Mouse (Mus musculus) MEL (cell line): ENCODE results near the gene Hivep2. TPM values are rescaled to one million over a fixed set of nuclear protein-coding genes. Genes with fewer than 3 reads are reported as not detected.

ENCODE experiments used
- DNase-seq: peaks from one replicate; pipeline ENCODE4 v3.0.0; 2011; ENCODE audit warnings: low read depth, low spot score
- H3K27ac ChIP-seq: 2 replicates; pipeline ENCODE4 v1.5.1; 2012; ENCODE audit warnings: low read depth, mild to moderate bottlenecking, control low read depth, low read length, moderate library complexity; ENCODE audit not compliant: control insufficient read depth
- H3K27me3 ChIP-seq, 2 experiments: fragments of 150-350 bp in 1 of 2; sonication (generic) in 1 of 2; 2 replicates each; pipeline ENCODE4 v1.6.1; 2012; ENCODE audit warnings: low read length in 2 of 2, mild to moderate bottlenecking in 2 of 2, improper control_type of control experiment in 1 of 2, moderate library complexity in 1 of 2; ENCODE audit not compliant: insufficient read depth in 2 of 2, control insufficient read depth in 1 of 2
- H3K36me3 ChIP-seq, 2 experiments: 2 replicates each; pipeline ENCODE4 v1.6.1; 2012 to 2014; ENCODE audit warnings: low read length in 2 of 2, improper control_type of control experiment in 1 of 2, inconsistent platforms in 1 of 2, mild to moderate bottlenecking in 1 of 2; ENCODE audit not compliant: insufficient read depth in 2 of 2, control insufficient read depth in 1 of 2
- H3K4me1 ChIP-seq, 2 experiments: fragments of 150-350 bp in 1 of 2; sonication (generic) in 1 of 2; 2 replicates each; pipeline ENCODE4 v1.6.1; 2012; ENCODE audit warnings: low read length in 2 of 2, improper control_type of control experiment in 1 of 2, mild to moderate bottlenecking in 1 of 2; ENCODE audit not compliant: insufficient read depth in 2 of 2, control insufficient read depth in 1 of 2
- H3K4me3 ChIP-seq, 2 experiments: fragments of 150-350 bp in 1 of 2; sonication (generic) in 1 of 2; 2 replicates each; pipeline ENCODE4 v1.5.1; 2012; ENCODE audit warnings: low read depth in 2 of 2, low read length in 2 of 2, mild to moderate bottlenecking in 2 of 2, moderate library complexity in 2 of 2, control low read depth in 1 of 2, improper control_type of control experiment in 1 of 2; ENCODE audit not compliant: control insufficient read depth in 1 of 2, insufficient read depth in 1 of 2
- H3K79me2 ChIP-seq: 2 replicates; pipeline ENCODE4 v1.6.1; 2012; ENCODE audit warnings: mild to moderate bottlenecking, low read length, moderate library complexity; ENCODE audit not compliant: control insufficient read depth, poor library complexity, insufficient read depth
- H3K9ac ChIP-seq: 2 replicates; pipeline ENCODE4 v1.6.1; 2012; ENCODE audit warnings: low read depth, mild to moderate bottlenecking, control low read depth, low read length, moderate library complexity; ENCODE audit not compliant: control insufficient read depth, poor library complexity, severe bottlenecking
- H3K9me3 ChIP-seq: fragments of 150-350 bp; sonication (generic); replicated peaks from 2 replicates; pipeline ENCODE4 v1.6.1; 2012; ENCODE audit warnings: mild to moderate bottlenecking, low read length, improper control_type of control experiment, moderate library complexity; ENCODE audit not compliant: insufficient read depth
- BHLHE40 ChIP-seq: IDR thresholded peaks from 2 replicates; pipeline ENCODE4 v1.6.1; 2012; ENCODE audit warnings: low read depth, mild to moderate bottlenecking, inconsistent platforms, low read length, improper control_type of control experiment, borderline replicate concordance
- EP300 ChIP-seq, 2 experiments: IDR thresholded peaks; 2 replicates each; pipeline ENCODE4 v1.6.1; 2011; ENCODE audit warnings: improper control_type of control experiment in 2 of 2, low read length in 2 of 2, low read depth in 1 of 2, mild to moderate bottlenecking in 1 of 2
- GATA1 ChIP-seq: IDR thresholded peaks from 2 replicates; pipeline ENCODE4 v1.6.1; 2011; ENCODE audit warnings: low read depth, low read length, improper control_type of control experiment
- JUND ChIP-seq: IDR thresholded peaks from 2 replicates; pipeline ENCODE4 v1.6.1; 2011; ENCODE audit warnings: low read depth, mild to moderate bottlenecking, improper control_type of control experiment, low read length
- KAT2A ChIP-seq: conservative IDR thresholded peaks from 2 replicates; pipeline ENCODE4 v1.6.1; 2012; ENCODE audit warnings: low read depth, low read length, improper control_type of control experiment, inconsistent platforms
- MAFK ChIP-seq: IDR thresholded peaks from 2 replicates; pipeline ENCODE4 v1.6.1; 2011; ENCODE audit warnings: low read depth, mild to moderate bottlenecking, low read length, improper control_type of control experiment, borderline replicate concordance
- MEF2A ChIP-seq: IDR thresholded peaks from 2 replicates; pipeline ENCODE4 v1.6.1; 2014; ENCODE audit warnings: low read depth, mild to moderate bottlenecking, inconsistent platforms, low read length, improper control_type of control experiment; ENCODE audit not compliant: poor library complexity, insufficient replicate concordance, severe bottlenecking; ENCODE audit errors: extremely low read depth
- MYB ChIP-seq: IDR thresholded peaks from 2 replicates; pipeline ENCODE4 v1.6.1; 2011; ENCODE audit warnings: mild to moderate bottlenecking, low read depth, low read length, improper control_type of control experiment
- MYC ChIP-seq: IDR thresholded peaks from 2 replicates; pipeline ENCODE4 v1.6.1; 2011; ENCODE audit warnings: low read depth, mild to moderate bottlenecking, low read length, improper control_type of control experiment, moderate library complexity
- NRF1 ChIP-seq: IDR thresholded peaks from 2 replicates; pipeline ENCODE4 v1.6.1; 2014; ENCODE audit warnings: low read depth, mild to moderate bottlenecking, inconsistent platforms, low read length, improper control_type of control experiment, moderate library complexity; ENCODE audit not compliant: poor library complexity, insufficient read depth, severe bottlenecking
- POLR2A ChIP-seq, 2 experiments: IDR thresholded peaks; 2 replicates each; pipeline ENCODE4 v1.6.1; 2011 to 2012; ENCODE audit warnings: low read length in 2 of 2, mild to moderate bottlenecking in 2 of 2, control low read depth in 1 of 2, improper control_type of control experiment in 1 of 2, low read depth in 1 of 2, moderate library complexity in 1 of 2; ENCODE audit not compliant: control insufficient read depth in 1 of 2, insufficient read depth in 1 of 2, poor library complexity in 1 of 2
- POLR2AphosphoS5 ChIP-seq: IDR thresholded peaks from 2 replicates; pipeline ENCODE4 v1.6.1; 2012; ENCODE audit warnings: low read depth, borderline replicate concordance, mild to moderate bottlenecking, inconsistent platforms, low read length, moderate library complexity, mixed read lengths
- SIN3A ChIP-seq: IDR thresholded peaks from 2 replicates; pipeline ENCODE4 v1.6.1; 2012; ENCODE audit warnings: low read length, improper control_type of control experiment, inconsistent platforms
- TAL1 ChIP-seq: IDR thresholded peaks from 2 replicates; pipeline ENCODE4 v1.6.1; 2012; ENCODE audit warnings: mild to moderate bottlenecking, inconsistent platforms, low read length, moderate library complexity, mixed read lengths
- TBP ChIP-seq: IDR thresholded peaks from 2 replicates; pipeline ENCODE4 v1.8.0; 2011; ENCODE audit warnings: low read depth, low read length, improper control_type of control experiment
- TCF12 ChIP-seq: IDR thresholded peaks from 2 replicates; pipeline ENCODE4 v1.6.1; 2014; ENCODE audit warnings: low read depth, mild to moderate bottlenecking, inconsistent platforms, low read length, improper control_type of control experiment, moderate library complexity
- USF1 ChIP-seq: IDR thresholded peaks from 2 replicates; pipeline ENCODE4 v1.6.1; 2014; ENCODE audit warnings: low read depth, mild to moderate bottlenecking, inconsistent platforms, low read length, improper control_type of control experiment, moderate library complexity
- ZC3H11A ChIP-seq: IDR thresholded peaks from 2 replicates; pipeline ENCODE4 v1.6.1; 2012; ENCODE audit warnings: low read depth, mild to moderate bottlenecking, inconsistent platforms, low read length, improper control_type of control experiment
- ZNF384 ChIP-seq: IDR thresholded peaks from 2 replicates; pipeline ENCODE4 v1.6.1; 2012; ENCODE audit warnings: low read depth, mild to moderate bottlenecking, inconsistent platforms, low read length, improper control_type of control experiment
- polyA plus RNA-seq, 2 experiments: library from polyadenylated mRNA; stranded (reverse) in 1 of 2; unstranded in 1 of 2; fragments of >175 nt in 1 of 2; fragments of >200 nt in 1 of 2; gene quantifications; 2 replicates each; pipeline versions ENCODE4 v1.2.1 to v1.2.4; 2012; ENCODE audit warnings: low replicate concordance in 2 of 2, low read depth in 1 of 2; ENCODE audit not compliant: insufficient read length in 2 of 2, insufficient read depth in 1 of 2, missing spikeins in 1 of 2
- total RNA-seq: library from RNA; depleted of rRNA; stranded (reverse); fragments of 300-350 nt; gene quantifications from 2 replicates; pipeline ENCODE4 v1.2.3, GENCODE M21; 2012

Gene Hivep2
- total and polyA plus RNA-seq, 3 experiments = not detected

DNA sequence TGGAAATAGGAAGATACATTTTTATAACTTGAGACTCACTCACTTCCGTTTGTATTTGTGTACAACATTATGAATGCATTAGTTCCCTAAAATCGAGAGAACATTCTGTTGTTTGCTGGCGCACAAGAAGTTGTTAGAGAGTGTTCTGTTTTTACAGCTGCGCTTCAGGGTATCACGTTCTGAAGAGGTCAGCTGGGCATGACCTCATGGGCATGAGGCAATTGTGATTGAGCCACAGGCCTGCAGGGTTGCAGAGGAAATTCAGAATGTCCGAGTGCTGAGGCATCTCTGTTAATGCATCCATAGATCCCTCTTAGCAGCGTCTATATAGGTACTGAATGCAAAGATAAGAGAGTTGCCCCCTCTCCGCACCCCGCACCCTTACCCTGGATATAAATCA is 22.4 kb downstream of the Hivep2 start:
- no peaks in the 10 kb centered on the region for H3K4me1 ChIP-seq
- H3K9me3 ChIP-seq = no peaks in the 10 kb centered on the region
- no peaks in the 10 kb centered on the region for H3K36me3 ChIP-seq
- no peaks in the 10 kb centered on the region for H3K79me2 ChIP-seq
- H3K4me3 ChIP-seq = no peak overlapping the region
- DNase-seq = no peak
- H3K27me3 ChIP-seq = no peaks in the 10 kb centered on the region
- TF ChIP-seq POLR2A (IDR thresholded peaks at IDR 0.05; ENCODE audit: control insufficient read depth in 1 of 2, insufficient read depth in 1 of 2, low read depth in 1 of 2, low read length in 2 of 2, poor library complexity in 1 of 2) (no peak), USF1 (no peak), TAL1 (no peak), MYB (no peak), NRF1 (no peak), SIN3A (no peak), GATA1 (no peak), KAT2A (no peak), JUND (no peak), MEF2A (no peak), POLR2AphosphoS5 (no peak), MAFK (no peak), TCF12 (no peak)
- TF ChIP-seq, all 39 proteins: peak for 0
- Histone ChIP-seq H3K27ac (no peak overlapping the region), H3K9ac (no peak overlapping the region)

DNA sequence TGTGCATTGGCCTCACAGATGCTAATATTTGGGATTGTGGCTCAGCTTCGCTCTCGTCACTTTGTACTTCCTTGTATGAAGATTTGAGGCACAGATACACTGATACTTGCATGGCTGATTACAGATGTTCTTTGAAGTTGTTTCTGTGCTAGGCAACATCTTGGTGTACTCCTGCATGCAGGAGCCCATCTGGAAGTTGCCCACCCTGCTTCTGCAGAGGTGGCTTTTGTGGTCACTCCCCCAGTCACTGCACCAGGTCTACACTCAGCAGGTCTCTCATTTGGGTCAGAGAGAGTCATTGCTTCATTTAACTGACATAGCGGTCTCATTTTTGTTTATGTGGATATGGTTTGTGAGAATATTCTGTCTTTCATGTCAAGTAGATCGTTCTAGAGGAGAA is 22.9 kb downstream of the Hivep2 start:
- H3K79me2 ChIP-seq = no peaks in the 10 kb centered on the region
- no peak overlapping the region for H3K9ac ChIP-seq
- H3K27ac ChIP-seq = no peak overlapping the region
- no peaks in the 10 kb centered on the region for H3K9me3 ChIP-seq
- DNase-seq = no peak
- TF ChIP-seq USF1 = no peak
- no peak for TF ChIP-seq KAT2A
- no peak for TF ChIP-seq TAL1
- TF ChIP-seq ZNF384 = no peak
- TF ChIP-seq BHLHE40 = no peak
- no peaks in the 10 kb centered on the region for H3K27me3 ChIP-seq
- no peak overlapping the region for H3K4me3 ChIP-seq
- no peaks in the 10 kb centered on the region for H3K36me3 ChIP-seq
- no peaks in the 10 kb centered on the region for H3K4me1 ChIP-seq

DNA sequence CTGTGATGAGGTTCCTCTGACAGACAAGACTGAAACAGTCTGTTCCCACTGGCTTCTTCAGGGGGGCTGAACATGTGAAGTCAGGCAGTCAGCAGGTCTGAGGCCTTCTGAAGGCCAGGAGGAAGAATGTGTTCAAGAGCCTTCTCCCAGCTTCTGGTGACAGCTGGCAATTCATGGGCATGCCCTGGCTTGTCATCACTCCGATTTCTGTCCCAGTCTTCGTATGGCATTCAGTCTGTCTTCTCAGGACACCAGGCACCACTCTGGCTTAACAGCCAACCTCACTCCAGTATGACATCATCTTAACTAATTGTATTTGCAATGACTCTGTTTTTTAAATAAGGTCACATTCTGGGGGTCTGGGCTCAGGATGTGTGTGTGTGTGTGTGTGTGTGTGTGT is 25.0 kb downstream of the Hivep2 start:
- Histone ChIP-seq H3K36me3 (no peaks in the 10 kb centered on the region), H3K4me1 (no peaks in the 10 kb centered on the region), H3K4me3 (no peak overlapping the region), H3K27ac (no peak overlapping the region), H3K9ac (no peak overlapping the region), H3K79me2 (no peaks in the 10 kb centered on the region), H3K9me3 (no peaks in the 10 kb centered on the region), H3K27me3 (no peaks in the 10 kb centered on the region)
- DNase-seq = no peak
- TF ChIP-seq TBP = no peak
- no peak for TF ChIP-seq MYC
- no peak for TF ChIP-seq EP300 (IDR thresholded peaks at IDR 0.05; ENCODE audit: low read depth in 1 of 2, low read length in 2 of 2)
- no peak for TF ChIP-seq ZC3H11A
